Mouse (Mus musculus) ES-CJ7 (cell line): ENCODE data around the gene Tfb2m.

Source experiments
- DNase-seq: peaks from one replicate; pipeline ENCODE4 v3.0.0; 2011; ENCODE audit warnings: low read depth, low spot score

Gene Tfb2m

DNA sequence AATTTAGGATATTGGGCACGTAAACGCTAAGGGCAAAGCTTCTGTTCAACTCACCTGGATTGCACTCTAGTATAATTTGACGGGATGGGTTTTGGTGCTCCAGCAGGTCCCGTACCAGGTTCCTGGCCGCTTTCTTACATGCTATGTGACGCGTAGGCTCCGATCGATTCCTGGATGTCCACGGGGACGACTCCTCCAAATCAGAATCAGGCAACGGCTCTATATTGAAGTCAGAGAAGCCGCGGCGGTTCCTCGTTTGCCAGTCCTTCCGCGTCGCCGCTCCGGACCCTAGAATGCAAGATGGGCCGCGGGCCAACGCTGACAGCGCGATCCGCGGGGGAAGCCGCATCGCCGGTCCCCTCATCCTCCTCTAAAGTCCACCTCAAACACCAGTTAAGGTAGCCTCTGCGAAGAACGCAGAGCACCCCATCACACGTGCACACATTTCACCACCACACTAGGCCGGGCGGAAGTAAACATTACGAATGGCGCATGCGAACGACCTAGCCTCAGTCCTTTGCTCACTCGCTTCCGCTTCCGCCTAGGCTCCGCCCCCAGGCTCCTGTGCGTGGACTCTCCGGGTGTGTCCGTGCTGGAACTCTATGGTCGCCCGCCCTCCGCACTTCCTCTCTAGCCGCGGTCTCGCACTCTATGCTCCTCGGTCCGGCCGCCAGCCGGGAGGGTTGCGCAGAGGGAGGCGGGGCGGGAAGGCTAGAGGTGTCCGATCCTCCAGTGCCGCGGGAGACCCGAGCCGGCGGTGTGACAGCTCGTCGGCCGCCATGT is at the start of gene Tfb2m, which contains the start of gene Cnst:
Gene Tfb2m, minus strand, starts transcription at position 500 of the 783 bp plus-strand sequence.
Gene Cnst, plus strand, starts transcription at position 603 of the 783 bp plus-strand sequence.
- DNase-seq: peak; percentile 100

DNA sequence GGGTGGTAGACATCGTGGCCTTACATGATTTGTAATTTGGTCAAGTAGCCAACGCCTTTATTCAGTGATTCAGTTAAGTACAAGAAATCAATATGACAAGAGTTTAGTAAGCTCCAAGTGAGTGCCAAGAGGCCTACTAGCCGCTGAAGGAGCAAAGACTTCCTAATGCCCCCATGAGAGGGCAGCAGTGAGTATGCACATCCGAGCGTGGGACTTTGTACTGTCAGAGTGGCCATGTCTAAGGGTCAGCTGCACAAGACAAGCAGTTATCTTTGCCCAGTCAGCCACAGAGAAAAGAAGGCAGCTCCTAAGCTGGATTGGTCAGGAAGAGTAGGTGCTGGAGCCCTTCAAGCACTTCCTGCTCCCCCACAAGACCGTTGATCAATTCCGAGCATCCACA is 46.9 kb upstream of the Tfb2m start:
- DNase-seq: peak; percentile 64

DNA sequence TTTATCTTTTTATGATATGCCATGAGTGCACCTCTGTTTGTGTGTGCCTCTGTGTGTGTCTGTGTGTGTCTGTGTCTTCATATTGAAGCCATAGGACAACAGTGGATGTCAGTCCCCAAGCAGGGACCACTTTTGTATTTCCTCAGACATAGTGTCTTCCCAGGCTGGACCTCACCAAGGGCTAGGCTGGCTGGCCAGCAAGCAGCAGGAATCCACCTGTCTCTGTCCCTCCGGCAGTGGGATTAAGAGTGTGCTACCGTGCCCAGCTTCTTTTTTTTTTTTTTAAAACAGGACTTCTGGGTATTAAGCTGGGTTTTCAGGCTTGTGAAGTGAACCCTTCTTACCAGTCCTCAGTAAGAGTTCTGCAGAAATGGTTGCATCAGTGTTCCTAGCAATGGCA is 46.1 kb upstream of the Tfb2m start:
- no peak for DNase-seq

DNA sequence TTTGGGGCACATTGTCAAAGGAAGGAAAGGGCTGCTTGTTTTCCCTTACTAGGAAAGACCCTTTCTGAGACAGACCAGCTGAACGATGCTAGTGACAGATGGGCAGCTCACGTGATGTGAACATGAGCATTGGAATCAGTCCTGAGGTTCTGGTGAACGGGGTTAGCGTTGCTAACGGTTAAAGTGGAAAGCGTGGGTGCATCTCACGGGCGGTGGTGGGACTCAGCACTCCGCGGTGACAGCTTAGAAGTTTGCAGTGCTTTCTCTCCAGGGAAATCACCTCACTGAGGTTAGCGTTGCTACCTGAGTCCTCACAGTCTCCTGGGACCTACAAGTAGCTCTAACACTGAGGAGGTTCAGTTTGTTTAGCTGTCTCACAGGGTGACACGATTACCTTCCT is 45.6 kb upstream of the Tfb2m start:
- DNase-seq: no peak

DNA sequence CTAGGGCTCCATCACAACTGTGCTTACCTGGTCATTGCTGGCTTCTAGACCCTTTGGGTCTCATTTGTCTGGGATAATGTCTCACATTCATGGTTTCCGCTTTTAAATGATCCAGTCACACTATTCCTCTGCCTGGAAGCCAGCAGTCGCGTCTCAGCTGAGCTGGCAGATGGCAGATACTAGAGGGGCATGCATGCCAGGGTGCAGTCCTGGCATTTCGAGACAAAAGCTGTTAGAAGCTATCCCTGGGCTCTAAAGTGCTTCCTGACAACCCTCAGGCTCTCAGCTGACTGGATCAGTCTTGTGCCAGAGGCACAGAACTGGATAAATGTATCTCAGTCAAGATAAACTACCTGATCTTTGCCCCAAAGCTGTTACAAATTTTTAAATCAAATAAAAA is 42.2 kb upstream of the Tfb2m start:
- DNase-seq: no peak

DNA sequence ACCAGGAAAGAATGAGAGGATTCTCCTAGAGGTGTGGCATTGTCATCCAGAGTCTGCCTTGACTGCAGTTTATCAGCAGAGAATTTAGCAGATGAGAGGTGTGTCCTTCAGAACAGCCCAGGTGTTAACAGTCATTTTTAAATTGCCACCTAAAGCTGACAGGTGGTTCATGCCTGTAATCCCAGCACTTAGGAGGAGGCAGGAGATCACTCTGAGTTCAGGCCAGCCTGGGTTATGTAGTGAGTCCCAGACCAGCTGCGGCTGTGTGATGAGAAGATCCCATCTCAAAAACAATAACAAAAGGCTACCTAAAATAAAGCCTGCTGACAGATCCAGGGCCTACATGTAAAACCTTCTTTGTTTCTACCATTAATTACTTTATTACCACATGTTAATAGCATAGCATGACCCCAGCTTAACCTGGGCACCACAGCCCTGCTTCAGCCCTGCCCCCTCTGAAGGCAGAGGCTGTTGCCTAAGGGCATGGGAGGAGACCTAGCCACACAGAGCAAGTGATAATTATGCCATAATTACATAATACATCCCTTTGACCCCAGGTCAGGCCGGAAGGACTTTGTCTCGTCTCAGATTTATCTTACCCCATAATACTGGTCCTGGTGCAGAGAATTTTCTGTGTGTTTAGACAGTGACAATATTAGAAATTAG is 40.5 kb upstream of the Tfb2m start:
- DNase-seq: no peak

DNA sequence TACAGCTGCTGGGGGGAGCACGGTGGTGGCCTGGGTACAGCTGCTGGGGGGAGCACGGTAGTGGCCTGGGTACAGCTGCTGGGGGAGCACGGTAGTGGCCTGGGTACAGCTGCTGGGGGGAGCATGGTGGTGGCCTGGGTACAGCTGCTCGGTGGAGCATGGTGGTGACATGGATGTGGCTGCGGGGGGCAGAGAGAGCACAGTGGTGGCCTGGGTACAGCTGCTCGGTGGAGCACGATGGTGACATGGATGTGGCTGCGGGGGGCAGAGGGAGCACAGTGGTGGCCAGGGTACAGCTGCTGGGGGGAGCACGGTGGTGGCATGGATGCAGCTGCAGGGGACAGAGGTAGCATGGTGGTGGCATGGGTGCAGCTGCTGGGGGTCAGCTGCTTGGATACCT is 39.6 kb upstream of the Tfb2m start:
- DNase-seq: no peak

DNA sequence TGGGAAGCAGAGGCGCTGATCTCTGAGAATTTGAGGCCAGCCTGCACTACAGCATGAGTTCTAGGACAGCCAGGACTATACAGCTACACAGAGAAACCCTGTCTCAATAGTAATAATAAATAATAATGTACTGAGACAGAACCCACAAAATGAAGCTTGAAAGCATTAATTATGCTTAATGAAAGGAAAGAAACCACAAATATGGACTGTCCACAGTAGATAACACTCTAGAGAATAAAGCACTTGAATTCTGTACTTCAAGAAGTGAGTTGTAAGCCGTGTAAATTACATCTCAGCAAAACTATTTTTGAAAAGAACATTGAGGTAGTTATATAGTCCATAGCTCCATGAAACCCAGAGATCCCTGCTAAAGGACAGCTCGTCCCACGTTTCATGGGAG is 38.2 kb upstream of the Tfb2m start:
- no peak for DNase-seq

DNA sequence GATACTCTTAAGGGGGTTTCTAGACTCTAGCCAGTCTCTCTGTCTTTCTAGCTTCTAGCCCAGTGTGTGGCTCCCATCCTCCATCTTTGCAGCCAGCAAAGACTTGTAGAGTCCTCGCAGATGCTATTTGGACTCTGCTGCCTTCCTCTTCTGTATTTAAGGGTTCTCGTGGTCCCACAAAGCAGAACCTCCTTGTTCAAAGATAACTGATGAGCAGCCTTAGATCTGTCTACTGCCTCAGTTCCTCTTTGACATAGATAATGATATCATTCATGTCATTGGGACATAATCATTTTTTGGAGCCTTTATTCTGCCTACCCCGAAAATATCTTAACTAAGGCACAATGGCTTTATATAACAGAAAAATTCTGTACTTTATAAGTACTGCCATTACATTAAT is 37.0 kb upstream of the Tfb2m start:
- no peak for DNase-seq

DNA sequence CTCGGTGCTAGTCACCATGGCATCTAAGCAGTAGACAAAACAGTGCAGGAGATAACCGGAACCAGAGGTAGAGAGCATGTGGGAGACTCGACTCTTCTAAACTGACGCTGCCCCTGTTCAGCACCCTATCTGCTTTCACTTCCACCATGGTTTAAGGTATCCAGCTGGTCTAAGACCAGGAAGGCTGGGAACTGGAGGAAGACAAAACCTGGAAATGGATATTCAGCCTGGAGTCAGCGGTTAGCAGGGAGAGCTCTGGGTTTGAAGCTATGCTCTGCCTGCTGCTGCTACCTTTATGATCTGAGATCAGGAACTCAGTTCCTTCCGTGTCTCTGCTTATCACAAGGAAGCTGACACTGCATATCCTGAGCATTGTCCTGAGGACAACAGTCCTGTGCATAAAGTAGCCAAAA is 36.0 kb upstream of the Tfb2m start:
- DNase-seq: no peak

DNA sequence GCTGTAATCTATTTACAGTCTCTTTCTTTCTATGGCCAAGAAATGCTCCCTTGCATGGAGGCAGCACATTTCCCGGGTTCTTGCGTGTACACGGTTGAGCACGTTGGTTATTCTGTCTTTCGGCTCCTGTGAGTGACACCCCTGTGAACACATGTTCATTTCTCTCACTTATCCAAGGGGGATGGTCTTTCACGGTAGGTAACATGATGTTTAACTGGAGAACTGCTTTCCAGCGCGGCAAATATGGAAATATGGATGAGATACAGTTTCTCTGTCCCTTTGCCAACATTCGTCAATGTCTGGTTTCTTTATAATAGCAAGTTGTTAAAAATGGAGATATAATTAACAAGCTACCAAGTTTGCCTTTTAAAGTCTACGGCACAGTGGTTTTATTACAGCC is 35.4 kb upstream of the Tfb2m start:
- DNase-seq: no peak

DNA sequence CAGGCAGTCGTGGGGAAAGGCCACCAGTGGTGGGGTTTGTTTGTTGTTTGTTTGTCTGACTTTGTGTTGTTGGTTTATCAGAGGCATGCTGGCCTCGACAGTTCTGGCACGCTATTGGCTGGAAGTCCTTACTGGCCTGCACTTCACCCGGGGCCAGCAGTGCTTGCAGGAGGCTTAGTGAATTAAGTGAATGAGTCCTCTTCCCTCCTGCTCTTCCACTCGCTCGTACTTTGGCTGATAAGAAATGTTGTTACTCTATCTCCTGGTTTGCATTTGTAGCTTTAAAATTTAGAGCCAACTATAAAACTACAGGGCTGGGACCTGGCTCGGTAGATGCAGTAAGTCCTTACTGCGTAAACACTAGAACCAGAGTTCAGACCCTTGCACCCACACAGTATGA is 34.1 kb upstream of the Tfb2m start:
- DNase-seq: no peak

DNA sequence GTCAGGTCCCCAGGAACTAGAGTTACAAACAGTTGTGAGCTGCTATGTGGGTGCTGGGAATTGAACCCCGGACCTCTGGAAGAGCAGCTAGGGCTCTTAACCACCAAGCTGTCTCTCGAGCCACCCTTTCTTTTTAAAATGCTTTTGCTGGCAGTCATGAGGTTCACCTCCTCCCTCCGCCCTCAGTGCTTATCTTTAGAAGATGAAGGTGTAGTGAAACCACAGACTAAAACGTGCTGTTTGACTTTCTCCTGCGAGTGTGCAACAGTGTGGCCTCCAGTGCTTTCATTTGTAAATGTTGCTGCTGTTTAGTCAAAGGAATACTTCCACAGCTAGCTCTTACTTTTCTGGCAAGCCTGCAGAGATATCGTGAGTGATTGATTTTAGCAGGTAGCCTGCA is 32.6 kb upstream of the Tfb2m start:
- DNase-seq: peak; percentile 33

DNA sequence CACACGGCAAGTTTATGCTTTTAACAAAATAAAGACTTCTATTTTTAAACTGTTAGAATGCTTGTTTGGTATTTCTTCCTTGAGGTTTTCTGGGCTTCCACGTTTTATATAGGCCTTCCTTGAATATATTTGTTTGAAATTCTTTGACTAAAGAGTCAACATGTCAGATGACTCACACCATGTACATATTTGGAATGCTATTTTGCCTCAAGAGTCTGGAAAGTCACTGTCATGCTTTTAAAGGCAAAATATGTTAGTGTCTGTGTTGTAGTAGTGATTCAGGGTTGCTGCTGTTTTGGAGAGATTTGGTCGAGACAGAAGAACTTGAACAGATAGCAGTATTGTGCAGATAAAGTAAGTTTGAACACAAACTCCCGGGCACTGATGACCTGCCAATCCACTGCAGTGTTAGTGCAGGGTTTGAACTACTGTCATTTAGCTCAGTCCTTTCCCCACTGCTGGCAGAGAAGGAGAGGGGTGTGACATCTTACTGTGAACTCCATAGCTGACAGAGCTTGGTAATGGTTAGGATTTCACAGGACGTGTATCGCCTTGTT is 27.7 kb upstream of the Tfb2m start:
- no peak for DNase-seq

DNA sequence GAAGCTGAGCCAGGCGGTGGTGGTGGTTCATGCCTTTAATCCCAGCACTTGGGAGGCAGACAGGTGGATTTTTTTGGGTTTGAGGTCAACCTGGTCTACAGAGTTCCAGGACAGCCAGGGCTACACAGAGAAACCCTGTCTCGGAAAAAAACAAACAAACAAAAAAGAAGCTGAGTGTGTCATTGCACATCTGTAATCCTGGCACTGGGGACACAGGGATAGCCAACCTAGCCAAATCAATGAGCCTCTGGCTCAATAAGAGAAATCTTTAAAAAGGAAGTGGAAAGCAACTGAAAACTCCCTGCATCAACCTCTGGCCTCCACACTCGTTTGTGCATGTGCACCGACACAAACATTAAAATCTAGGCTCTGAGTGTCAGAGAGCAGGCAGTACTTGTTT is 25.6 kb upstream of the Tfb2m start:
- no peak for DNase-seq

DNA sequence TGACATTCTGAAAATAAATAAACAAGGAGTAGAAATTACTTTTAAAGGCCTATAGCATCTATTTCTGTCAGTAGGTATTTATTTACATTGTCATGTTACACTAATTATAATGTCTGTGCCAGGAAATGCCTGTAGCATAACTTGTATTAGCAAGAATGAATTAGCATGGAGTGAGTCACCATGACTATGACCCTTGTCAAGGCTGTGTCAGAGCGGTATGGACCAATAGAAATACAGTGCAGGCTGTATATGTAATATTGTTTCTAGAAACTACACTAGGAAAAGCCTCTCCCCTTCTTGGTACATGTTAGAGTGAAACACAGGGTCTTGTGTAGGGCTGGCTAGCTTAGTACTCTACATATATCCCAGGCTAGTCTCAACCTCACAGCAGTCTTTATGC is 24.4 kb upstream of the Tfb2m start:
- DNase-seq: no peak

DNA sequence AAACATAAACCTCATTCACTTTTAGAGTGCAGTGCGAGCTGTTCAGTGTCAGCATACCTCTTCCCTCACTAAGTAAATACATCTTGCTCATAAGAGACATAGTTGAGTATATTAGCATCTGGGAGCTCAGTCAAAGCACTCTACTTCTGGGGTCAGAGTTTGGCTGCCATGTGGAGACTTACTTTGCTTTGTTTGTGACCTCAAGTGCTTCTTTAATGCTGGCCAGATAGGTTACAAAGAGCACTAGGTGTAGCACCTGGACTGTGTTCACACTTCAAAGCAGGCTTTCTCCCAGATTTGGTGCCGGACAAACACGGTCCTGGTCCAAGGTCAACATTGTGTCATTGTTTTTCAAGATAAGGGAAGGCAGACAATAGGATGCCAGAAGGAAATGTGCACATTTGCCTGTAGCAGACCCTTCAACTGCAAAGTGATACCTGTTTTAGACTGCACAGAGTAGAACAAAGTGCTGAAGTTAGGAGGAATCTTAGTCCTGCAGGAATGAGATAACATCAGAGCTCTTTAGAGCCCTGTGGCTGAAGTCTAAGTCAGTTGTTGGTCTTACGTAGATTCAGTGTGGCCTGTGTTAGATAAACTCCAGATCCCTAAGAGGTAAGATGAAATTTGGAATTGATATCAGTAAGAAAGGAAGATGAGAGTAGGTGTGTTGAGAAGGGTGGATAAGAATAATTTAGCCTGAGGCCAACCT is 22.8 kb upstream of the Tfb2m start:
- DNase-seq: no peak

DNA sequence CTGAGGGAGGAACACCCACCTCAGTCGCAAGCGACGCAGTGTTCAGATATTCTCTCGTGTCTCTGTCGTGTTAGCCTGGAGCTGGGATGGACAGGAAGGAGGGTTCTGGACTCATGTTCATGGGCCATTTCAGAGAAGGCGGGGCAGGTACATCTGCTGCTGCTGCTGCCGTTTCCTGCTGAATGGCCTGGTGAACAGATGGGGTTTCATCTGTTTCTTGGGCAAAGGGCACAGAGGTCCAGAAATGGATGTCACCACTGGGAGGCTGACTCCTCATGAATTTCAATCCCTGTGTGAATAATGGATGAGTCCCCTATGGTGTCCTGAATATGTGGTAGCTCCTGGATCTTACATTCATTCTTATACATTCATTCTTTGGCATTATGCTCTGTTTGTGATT is 21.5 kb upstream of the Tfb2m start:
- DNase-seq: no peak

DNA sequence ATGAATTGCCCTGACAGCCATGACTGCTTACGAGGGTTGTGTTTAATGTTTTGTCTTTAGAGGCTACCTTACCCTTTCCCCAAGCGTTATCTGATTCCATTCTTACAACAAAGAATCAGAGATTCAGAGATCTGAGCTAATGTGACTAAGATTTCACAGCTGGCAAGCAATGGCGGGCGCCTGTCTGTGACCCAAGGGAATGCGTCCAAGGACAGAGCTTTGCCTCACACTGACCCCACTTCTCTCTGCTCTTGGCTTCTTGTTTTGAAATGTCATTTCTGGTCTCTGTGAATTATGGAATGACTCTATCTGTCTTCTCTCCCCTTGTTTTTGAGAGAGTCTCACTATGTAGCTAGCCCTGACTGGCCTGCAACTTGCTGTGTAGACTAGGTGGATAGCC is 17.9 kb upstream of the Tfb2m start:
- no peak for DNase-seq

DNA sequence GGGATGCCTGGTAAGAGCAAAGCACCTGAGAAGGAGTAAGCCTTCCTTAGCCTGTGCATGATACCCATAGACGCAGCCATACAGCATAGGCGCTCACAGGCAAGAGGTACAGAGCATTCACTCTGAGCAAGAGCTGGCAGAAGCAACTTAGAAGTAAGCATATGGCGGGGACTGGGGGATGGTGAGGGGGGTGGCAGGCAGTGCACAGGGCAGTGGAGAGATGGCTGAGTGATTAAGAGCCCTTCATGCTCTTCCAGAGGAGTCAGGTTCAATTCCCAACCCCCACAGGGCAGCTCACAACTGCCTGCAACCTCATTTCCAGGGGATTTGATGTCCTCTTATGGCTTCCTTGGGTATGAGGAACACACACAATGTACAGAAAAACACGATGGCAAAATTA is 17.1 kb upstream of the Tfb2m start:
- DNase-seq: no peak

DNA sequence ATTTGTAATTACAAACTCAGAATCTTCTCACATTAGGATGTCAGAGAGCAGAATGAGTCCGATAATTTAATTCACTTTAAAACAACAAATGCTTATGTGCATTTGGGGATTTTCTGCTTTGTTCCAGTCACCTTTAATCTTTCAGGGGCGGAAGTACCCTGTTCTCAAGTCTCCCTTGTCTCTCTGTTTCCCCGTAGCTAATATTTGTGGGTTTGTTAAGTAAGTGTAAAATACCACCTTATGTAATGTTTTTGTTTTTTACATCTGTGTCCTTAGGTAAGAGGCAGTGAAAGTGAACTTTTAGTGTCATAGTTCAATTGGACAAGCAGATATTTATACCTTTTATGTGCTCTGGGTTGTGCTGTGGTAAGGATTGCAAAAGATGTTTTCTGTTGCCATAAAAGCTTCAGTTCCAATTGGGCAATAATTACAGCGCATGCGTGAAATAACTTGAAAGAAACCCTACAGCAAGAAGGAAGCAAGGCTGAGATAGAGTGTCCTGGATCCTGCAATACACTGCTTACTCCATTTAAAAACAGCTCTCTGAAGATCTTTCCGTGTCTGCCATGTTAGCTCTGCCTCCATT is 14.9 kb upstream of the Tfb2m start:
- DNase-seq: no peak
